Mouse (Mus musculus): ENCODE data around the gene Pars2.

- TF ChIP-seq CTCF (IDR thresholded peaks at IDR 0.05; ENCODE audit: insufficient read depth, low read depth, low read length) = no peak
- no peak for TF ChIP-seq POLR2A (IDR thresholded peaks at IDR 0.05; ENCODE audit: insufficient read depth, low read depth, low read length)
These were observed 43.0 kb upstream of the Pars2 start for GRCm38 (mm10) chr4:106607905-106608304.
